Mouse (Mus musculus) heart, embryonic 15.5 days (tissue): ENCODE results near the gene Bcl9l. TPM values are rescaled to one million over a fixed set of nuclear protein-coding genes. Genes with fewer than 3 reads are reported as not detected.

Experiments
- ATAC-seq: fragments of 200-750 bp; cut with Nextera tagmentation; replicated peaks from 2 replicates; pipeline ENCODE4 v1.8.0; 2017; ENCODE audit warnings: low read depth, moderate TSS enrichment; ENCODE audit not compliant: insufficient number of reproducible peaks, insufficient read depth, low FRiP score
- H3K27ac ChIP-seq: fragments of 300-500 bp; sonication (generic); 2 replicates; pipeline ENCODE4 v1.5.1; 2015; ENCODE audit warnings: mild to moderate bottlenecking, inconsistent platforms
- H3K27me3 ChIP-seq: fragments of 300-500 bp; sonication (generic); 2 replicates; pipeline ENCODE4 v1.6.1; 2015; ENCODE audit warnings: inconsistent platforms
- H3K36me3 ChIP-seq: fragments of 300-500 bp; sonication (generic); 2 replicates; pipeline ENCODE4 v1.6.1; 2015; ENCODE audit warnings: mild to moderate bottlenecking, inconsistent platforms
- H3K4me1 ChIP-seq: fragments of 300-500 bp; sonication (generic); replicated peaks from 2 replicates; pipeline ENCODE4 v1.6.1; 2015; ENCODE audit warnings: inconsistent platforms
- H3K4me2 ChIP-seq: fragments of 300-500 bp; sonication (generic); 2 replicates; pipeline ENCODE4 v1.6.1; 2015; ENCODE audit warnings: inconsistent platforms, mild to moderate bottlenecking, moderate library complexity
- H3K4me3 ChIP-seq: fragments of 300-500 bp; sonication (generic); 2 replicates; pipeline ENCODE4 v1.5.1; 2015; ENCODE audit warnings: mild to moderate bottlenecking, inconsistent platforms
- H3K9ac ChIP-seq: fragments of 300-500 bp; sonication (generic); 2 replicates; pipeline ENCODE4 v1.6.1; 2015; ENCODE audit warnings: mild to moderate bottlenecking, inconsistent platforms
- H3K9me3 ChIP-seq: fragments of 300-500 bp; sonication (generic); replicated peaks from 2 replicates; pipeline ENCODE4 v1.6.1; 2016; ENCODE audit warnings: inconsistent platforms
- WGBS: fragments of 180-500 bp; shearing (Covaris S2); methylation state at CpG from one replicate; pipeline ENCODE4 v1.1.7; 2015; ENCODE audit warnings: mixed read lengths; 5-methylcytosine and 5-hydroxymethylcytosine counted together
- polyA plus RNA-seq: library from polyadenylated mRNA; unstranded; fragments of >200 nt; fragmentation: Nextera tagmentation; extraction: Ambion mirVana; gene quantifications from 2 replicates; pipeline ENCODE4 v1.2.1, GENCODE M21; 2015

Bcl9l gene
- polyA plus RNA-seq, 1 experiment from 2014 or later = 9.1 TPM

- WGBS = 8% methylated on average over 20 of the region's 20 CpGs
- peak; percentile 46 for ATAC-seq
Measured at GRCm38 (mm10) chr9:44499356-44500162, 16.9 kb downstream of the Bcl9l start.

GRCm38 (mm10) chr9:44500163-44500533 lies 17.5 kb downstream of the Bcl9l start:
- Histone ChIP-seq H3K4me3 (peak overlapping the region; percentile 54), H3K4me2 (peak overlapping the region; percentile 89), H3K9me3 (no peaks in the 10 kb centered on the region), H3K27ac (peak overlapping the region; percentile 99), H3K27me3 (no peaks in the 10 kb centered on the region), H3K9ac (peak overlapping the region; percentile 71), H3K36me3 (peaks cover 36% of the 10 kb centered on the region), H3K4me1 (peaks cover 80% of the 10 kb centered on the region)
- WGBS = 18% methylated on average over 5 of the region's 5 CpGs
- ATAC-seq = no peak

More at GRCm38 (mm10) chr9:44499356-44500162, 16.9 kb downstream of the Bcl9l start:
- H3K9ac ChIP-seq = peak overlapping the region; percentile 71
- no peaks in the 10 kb centered on the region for H3K27me3 ChIP-seq
- H3K27ac ChIP-seq = peak overlapping the region; percentile 99
- peak overlapping the region; percentile 89 for H3K4me2 ChIP-seq
- H3K4me3 ChIP-seq = peak overlapping the region; percentile 54
- peaks cover 80% of the 10 kb centered on the region for H3K4me1 ChIP-seq
- H3K36me3 ChIP-seq = peaks cover 32% of the 10 kb centered on the region
- no peaks in the 10 kb centered on the region for H3K9me3 ChIP-seq

GRCm38 (mm10) chr9:44500638-44501175 lies 18.1 kb downstream of the Bcl9l start:
- Histone ChIP-seq H3K4me2 (peak overlapping the region; percentile 89), H3K9me3 (no peaks in the 10 kb centered on the region), H3K4me3 (peak overlapping the region; percentile 54; the same call in 1 of the 2 replicates), H3K36me3 (peaks cover 42% of the 10 kb centered on the region), H3K4me1 (peaks cover 79% of the 10 kb centered on the region), H3K9ac (peak overlapping the region; percentile 71), H3K27me3 (no peaks in the 10 kb centered on the region), H3K27ac (peak overlapping the region; percentile 99)
- 39% methylated on average over 8 of the region's 8 CpGs for WGBS
- no peak for ATAC-seq

- no peak for ATAC-seq
- 0 out of 2 replicates have a peak overlapping the region, but pooled peaks have one; percentile 3 for H3K9ac ChIP-seq
- H3K4me2 ChIP-seq = peak overlapping the region; percentile 89
- no peaks in the 10 kb centered on the region for H3K9me3 ChIP-seq
- H3K36me3 ChIP-seq = peaks cover 48% of the 10 kb centered on the region
- no peaks in the 10 kb centered on the region for H3K27me3 ChIP-seq
- 47% methylated on average over 10 of the region's 10 CpGs for WGBS
- peak overlapping the region; percentile 99 for H3K27ac ChIP-seq
- H3K4me1 ChIP-seq = peaks cover 76% of the 10 kb centered on the region
- peak overlapping the region; percentile 12 for H3K4me3 ChIP-seq
Measured at GRCm38 (mm10) chr9:44501206-44501879, 18.7 kb downstream of the Bcl9l start.

DNA sequence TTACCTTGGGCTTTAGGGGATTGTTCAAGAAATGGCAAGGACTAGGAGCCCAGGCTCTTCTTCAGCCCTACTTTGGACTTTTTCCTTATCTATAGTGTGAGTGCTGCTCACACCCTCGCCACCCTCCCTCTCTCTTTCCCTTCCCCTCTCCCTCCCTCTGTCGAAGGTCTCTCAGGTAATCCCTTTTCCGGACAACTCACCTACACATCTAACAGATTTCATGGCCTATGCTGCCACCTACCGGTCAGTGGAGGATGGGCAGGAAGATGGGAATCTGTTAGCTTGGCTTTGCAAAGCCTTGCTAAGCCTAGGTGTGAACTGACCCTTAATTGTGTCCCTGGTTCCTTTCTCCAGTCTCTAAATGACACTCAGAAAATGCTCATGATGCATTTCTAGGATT lies 19.4 kb downstream of the Bcl9l start:
- Histone ChIP-seq H3K4me2 (peak overlapping the region; percentile 89; the same call in 1 of the 2 replicates), H3K4me3 (peak overlapping the region; percentile 12; the same call in 1 of the 2 replicates), H3K9me3 (no peaks in the 10 kb centered on the region), H3K4me1 (peaks cover 69% of the 10 kb centered on the region), H3K9ac (no peak overlapping the region), H3K27me3 (no peaks in the 10 kb centered on the region), H3K36me3 (peaks cover 55% of the 10 kb centered on the region), H3K27ac (peak overlapping the region; percentile 99; the same call in 1 of the 2 replicates)
- 0% methylated on average over 4 of the region's 4 CpGs for WGBS
- ATAC-seq = no peak

- H3K36me3 ChIP-seq = peaks cover 79% of the 10 kb centered on the region
- peaks cover 58% of the 10 kb centered on the region for H3K4me1 ChIP-seq
- H3K27me3 ChIP-seq = no peaks in the 10 kb centered on the region
- no peak overlapping the region for H3K27ac ChIP-seq
- H3K4me3 ChIP-seq = no peak overlapping the region
- WGBS = 67% methylated on average over 20 of the region's 20 CpGs
- H3K9me3 ChIP-seq = no peaks in the 10 kb centered on the region
- H3K4me2 ChIP-seq = no peak overlapping the region
- H3K9ac ChIP-seq = no peak overlapping the region
- no peak for ATAC-seq
Measured at GRCm38 (mm10) chr9:44504893-44505823, 22.5 kb downstream of the Bcl9l start.

GRCm38 (mm10) chr9:44505824-44506467 lies 23.3 kb downstream of the Bcl9l start:
- Histone ChIP-seq H3K27me3 (no peaks in the 10 kb centered on the region), H3K4me1 (peaks cover 58% of the 10 kb centered on the region), H3K4me2 (no peak overlapping the region), H3K9me3 (no peaks in the 10 kb centered on the region), H3K9ac (no peak overlapping the region), H3K4me3 (no peak overlapping the region), H3K36me3 (peaks cover 76% of the 10 kb centered on the region), H3K27ac (no peak overlapping the region)
- ATAC-seq = no peak
- 59% methylated on average over 23 of the region's 23 CpGs for WGBS

- Histone ChIP-seq H3K4me2 (no peak overlapping the region), H3K27ac (no peak overlapping the region), H3K9ac (no peak overlapping the region), H3K27me3 (no peaks in the 10 kb centered on the region), H3K4me1 (peaks cover 58% of the 10 kb centered on the region), H3K4me3 (no peak overlapping the region), H3K9me3 (no peaks in the 10 kb centered on the region), H3K36me3 (peaks cover 70% of the 10 kb centered on the region)
- WGBS = 90% methylated on average over 13 of the region's 13 CpGs
- ATAC-seq = no peak
Measured at GRCm38 (mm10) chr9:44506566-44506965, 23.9 kb downstream of the Bcl9l start.

DNA sequence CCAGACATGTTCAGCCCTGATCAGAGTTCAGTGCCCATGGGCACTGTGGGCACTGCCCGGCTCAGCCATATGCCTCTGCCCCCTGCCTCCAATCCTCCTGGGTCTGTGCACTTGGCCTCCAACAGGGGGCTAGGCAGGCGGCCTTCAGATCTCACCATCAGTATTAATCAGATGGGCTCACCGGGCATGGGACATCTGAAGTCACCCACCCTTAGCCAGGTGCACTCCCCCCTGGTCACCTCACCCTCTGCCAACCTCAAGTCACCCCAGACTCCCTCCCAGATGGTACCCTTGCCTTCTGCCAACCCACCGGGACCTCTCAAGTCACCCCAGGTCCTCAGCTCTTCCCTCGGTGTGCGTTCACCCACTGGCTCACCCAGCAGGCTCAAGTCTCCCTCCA lies 24.7 kb downstream of the Bcl9l start:
- Histone ChIP-seq H3K4me3 (no peak overlapping the region), H3K27me3 (no peaks in the 10 kb centered on the region), H3K27ac (no peak overlapping the region), H3K9me3 (no peaks in the 10 kb centered on the region), H3K4me1 (peaks cover 58% of the 10 kb centered on the region), H3K9ac (no peak overlapping the region), H3K4me2 (no peak overlapping the region), H3K36me3 (peaks cover 67% of the 10 kb centered on the region)
- ATAC-seq = no peak
- WGBS = 92% methylated on average over 6 of the region's 6 CpGs

DNA sequence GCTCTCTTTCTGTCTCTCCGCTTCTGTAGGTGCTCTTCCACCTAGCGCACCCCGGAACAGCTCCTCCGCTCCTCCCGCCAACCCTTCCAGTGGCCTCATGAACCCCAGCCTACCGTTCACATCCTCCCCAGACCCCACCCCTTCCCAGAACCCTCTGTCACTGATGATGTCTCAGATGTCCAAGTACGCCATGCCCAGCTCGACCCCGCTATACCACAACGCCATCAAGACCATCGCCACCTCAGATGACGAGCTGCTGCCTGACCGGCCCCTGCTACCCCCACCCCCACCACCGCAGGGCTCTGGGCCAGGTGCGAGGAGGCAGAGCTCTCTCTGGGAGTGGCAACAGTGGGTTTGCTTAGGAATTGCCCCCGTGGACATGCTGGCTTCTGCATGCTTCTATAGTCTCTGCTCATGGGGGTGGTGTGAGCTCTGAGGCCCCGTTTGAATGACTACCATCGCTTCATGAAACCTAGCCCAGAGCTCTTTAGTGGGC lies 25.5 kb downstream of the Bcl9l start:
- no peak overlapping the region for H3K4me2 ChIP-seq
- H3K4me3 ChIP-seq = no peak overlapping the region
- H3K9me3 ChIP-seq = no peaks in the 10 kb centered on the region
- H3K9ac ChIP-seq = no peak overlapping the region
- H3K27me3 ChIP-seq = no peaks in the 10 kb centered on the region
- H3K36me3 ChIP-seq = peaks cover 60% of the 10 kb centered on the region
- 80% methylated on average over 18 of the region's 18 CpGs for WGBS
- no peak for ATAC-seq
- no peak overlapping the region for H3K27ac ChIP-seq
- peaks cover 64% of the 10 kb centered on the region for H3K4me1 ChIP-seq
